Mouse (Mus musculus): ENCODE data around the gene Ctnna2.

DNA sequence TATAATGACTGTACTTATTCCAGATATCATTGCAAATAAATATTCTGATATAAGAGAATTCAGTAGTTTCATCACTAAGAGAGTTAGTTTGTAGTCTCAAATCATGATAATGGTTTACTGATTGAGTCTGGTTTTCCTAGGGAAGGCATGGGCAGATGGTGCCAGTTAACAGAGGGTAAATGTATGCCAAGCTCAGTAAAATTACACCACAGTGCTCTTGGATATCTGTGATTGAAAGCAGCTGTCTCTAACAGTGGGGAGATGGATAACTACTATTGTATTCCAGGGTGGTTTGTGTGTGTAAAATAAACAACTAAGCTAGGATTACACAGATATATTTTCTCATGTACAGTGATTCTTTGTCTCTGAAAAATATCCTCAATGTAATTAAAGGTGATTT lies 140.8 kb downstream of the Ctnna2 start:
- TF ChIP-seq GATA1 (IDR thresholded peaks at IDR 0.05; ENCODE audit: low read length) (no peak), TAL1 (IDR thresholded peaks at IDR 0.05; ENCODE audit: low read length) (no peak)

Measured in erythroblast, embryonic 14.5 days (primary cell).